Mouse (Mus musculus) bone marrow macrophage, adult 2 months (primary cell): ENCODE data around the gene Fam50a. TPM values are rescaled to one million over a fixed set of nuclear protein-coding genes. Genes with fewer than 3 reads are reported as not detected.

ENCODE experiments used
- H3K27ac ChIP-seq: 2 replicates; pipeline ENCODE4 v1.5.1; 2012; ENCODE audit warnings: low read depth, low read length; ENCODE audit not compliant: insufficient read depth
- H3K4me1 ChIP-seq: 2 replicates; pipeline ENCODE4 v1.6.1; 2012; ENCODE audit warnings: low read length; ENCODE audit not compliant: control insufficient read depth, insufficient read depth
- H3K4me3 ChIP-seq: 2 replicates; pipeline ENCODE4 v1.5.1; 2012; ENCODE audit warnings: mild to moderate bottlenecking, low read length, moderate library complexity; ENCODE audit not compliant: insufficient read depth
- CTCF ChIP-seq: IDR thresholded peaks from 2 replicates; pipeline ENCODE4 v1.5.1; 2012; ENCODE audit warnings: low read depth, mild to moderate bottlenecking, low read length, moderate library complexity
- POLR2A ChIP-seq: IDR thresholded peaks from 2 replicates; pipeline ENCODE4 v1.6.1; 2012; ENCODE audit warnings: mild to moderate bottlenecking, low read depth, low read length, borderline replicate concordance
- polyA plus RNA-seq: library from polyadenylated mRNA; stranded (reverse); fragments of >200 nt; gene quantifications from 2 replicates; pipeline ENCODE4 v1.2.4, GENCODE M21; 2012; ENCODE audit not compliant: missing spikeins, insufficient read depth, insufficient read length

The Fam50a gene
- polyA plus RNA-seq, 1 experiment, result 76.2 TPM

DNA sequence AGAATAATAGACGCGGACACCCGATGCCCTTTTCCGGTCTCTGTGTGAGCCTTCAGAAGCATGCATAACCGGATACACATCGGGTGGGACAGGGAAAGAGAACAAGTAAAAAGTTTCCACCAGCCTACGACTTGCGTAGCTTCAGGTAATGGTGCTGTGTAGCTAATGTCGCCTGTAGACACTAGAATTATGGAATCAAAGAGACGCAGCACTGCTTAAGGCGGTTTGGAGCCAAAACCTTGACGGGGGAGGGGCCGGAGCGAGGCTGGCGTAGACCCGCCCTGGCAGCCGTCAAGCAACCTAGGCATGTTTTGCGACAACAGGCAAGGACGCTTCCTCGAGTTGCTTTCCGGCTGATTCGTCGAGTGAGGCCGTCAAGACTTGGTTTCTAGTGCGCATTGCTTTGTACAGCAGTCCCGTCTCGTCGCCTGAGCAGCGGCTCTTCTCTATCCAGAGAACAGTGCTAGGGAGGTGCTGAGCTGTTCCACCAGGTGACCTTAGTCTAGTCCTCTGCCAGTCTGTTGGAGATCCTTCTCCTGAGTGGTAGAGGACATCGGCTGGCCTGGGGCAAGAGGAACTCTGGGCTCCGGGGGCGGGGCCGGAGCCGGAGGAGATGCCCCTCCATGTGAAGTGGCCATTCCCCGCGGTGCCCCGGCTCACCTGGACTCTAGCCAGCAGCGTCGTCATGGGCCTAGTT is 30.3 kb upstream of the Fam50a start:
- Histone ChIP-seq H3K4me3 (peak overlapping the region; percentile 82), H3K27ac (peak overlapping the region; percentile 83), H3K4me1 (peaks cover 9% of the 10 kb centered on the region)
- TF ChIP-seq POLR2A (no peak), CTCF (no peak)

DNA sequence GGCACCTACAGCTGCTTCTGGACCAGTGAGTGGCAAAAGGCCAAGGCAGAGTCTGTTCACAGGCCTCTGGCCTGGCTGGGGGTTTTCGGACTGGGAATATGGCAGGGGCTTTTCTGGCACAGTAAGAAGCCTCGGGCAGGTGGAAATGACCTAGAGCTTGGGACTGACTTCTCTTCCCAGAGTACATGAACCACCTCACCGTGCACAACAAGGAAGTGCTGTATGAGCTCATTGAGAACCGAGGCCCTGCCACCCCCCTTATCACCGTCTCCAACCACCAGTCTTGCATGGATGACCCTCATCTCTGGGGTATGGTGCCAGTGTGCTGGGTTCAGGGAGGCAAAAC is 29.8 kb upstream of the Fam50a start:
- Histone ChIP-seq H3K27ac (peak overlapping the region; percentile 83), H3K4me3 (peak overlapping the region; percentile 82), H3K4me1 (peaks cover 9% of the 10 kb centered on the region; the same call in 1 of the 2 replicates)
- TF ChIP-seq POLR2A (no peak), CTCF (no peak)

DNA sequence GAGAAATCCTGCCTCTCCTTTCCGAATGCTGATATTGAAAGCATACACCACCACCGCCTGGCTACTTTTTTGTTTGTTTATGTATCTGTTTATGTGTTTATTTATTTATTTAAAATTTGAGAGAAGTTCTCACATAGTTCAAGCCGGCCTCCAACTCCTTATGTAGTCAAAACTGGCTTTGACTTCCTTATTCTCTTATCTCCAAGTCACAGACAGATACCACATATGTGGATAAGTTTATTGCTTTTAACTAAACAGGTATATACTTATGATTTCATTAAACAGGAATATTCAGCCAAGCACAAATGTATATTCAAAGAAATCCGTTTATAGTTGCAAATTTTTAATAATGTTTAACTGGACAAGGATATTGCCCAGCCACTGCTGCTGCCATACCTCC is 19.4 kb upstream of the Fam50a start:
- Histone ChIP-seq H3K4me1 (peaks cover 1% of the 10 kb centered on the region), H3K27ac (no peak overlapping the region)
- TF ChIP-seq POLR2A, result no peak
- TF ChIP-seq CTCF, result no peak

DNA sequence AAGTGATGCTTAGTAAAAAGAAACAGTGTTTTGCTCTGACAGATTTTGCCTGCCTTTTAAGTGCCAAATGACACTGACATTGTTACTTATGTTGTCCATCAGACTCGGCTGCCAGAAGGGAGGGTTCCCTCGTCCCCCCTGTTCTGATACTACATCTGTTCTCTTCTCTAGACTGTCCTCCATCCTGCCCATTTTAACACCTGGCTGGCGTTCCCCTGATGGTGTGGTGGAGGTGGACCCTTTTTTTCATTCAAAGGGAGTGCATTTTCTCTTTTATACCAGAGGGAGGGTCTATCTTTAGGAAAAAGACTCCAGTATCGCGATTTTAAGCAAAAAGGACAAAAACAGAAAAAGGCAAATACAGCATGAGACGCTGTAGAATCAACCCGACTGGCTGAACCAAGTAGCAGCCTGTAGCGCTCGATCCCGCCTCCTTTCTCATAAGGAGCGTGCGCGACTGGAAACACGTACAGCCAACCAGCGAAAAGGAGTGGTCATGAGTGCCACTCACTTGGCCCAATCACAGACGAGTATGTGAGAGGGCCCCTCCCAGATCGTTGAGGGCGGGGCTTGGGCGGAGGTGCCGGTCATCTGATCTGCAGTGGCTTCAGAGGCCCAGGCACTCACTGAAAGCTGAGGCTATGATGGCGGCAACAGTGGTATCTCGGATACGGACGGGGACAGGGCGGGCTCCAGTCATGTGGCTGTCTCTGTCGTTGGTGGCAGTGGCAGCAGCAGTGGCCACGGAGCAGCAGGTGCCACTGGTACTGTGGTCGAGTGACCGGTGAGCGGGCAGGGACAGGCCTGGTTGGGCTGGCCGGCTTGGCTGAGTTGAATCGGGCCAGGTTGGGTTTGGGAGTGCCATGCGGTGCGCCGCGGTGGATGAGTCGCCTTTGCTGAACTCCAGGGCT is 16.0 kb upstream of the Fam50a start, which contains the start of gene Atp6ap1:
Atp6ap1 (plus strand) TSS at position 560 of the 911 bp plus-strand sequence.
- Histone ChIP-seq H3K27ac (peak within 1 kb of the TSS; percentile 56), H3K4me1 (peaks cover 23% of the 10 kb centered on the region)

More for the DNA sequence above, 19.4 kb upstream of the Fam50a start:
- H3K4me3 ChIP-seq, result no peak overlapping the region

DNA sequence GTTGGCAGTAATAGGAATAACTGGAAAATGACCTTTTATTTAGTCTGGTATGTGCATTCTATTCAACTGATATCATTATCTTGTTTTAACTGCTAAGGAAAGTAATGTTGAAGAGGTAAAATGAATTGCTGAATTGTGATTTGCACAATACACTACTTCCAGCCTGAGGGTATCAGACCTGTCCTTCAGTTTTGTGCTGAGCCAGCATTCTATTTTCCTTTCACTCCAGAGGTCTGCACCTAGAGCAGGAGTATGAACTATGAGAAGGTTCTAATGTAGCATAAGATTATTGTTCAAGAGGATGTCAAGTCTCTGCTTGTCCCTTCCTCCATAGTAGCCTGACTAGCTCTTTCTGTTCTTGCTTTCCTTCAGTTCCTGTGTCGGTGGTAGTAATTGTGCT is 14.5 kb upstream of the Fam50a start:
- H3K4me1 ChIP-seq, result peaks cover 28% of the 10 kb centered on the region
- peak overlapping the region; percentile 26 for H3K27ac ChIP-seq
- no peak for TF ChIP-seq CTCF
- TF ChIP-seq POLR2A, result no peak
- peak overlapping the region; percentile 36 for H3K4me3 ChIP-seq

More for the DNA sequence above, 16.0 kb upstream of the Fam50a start, which contains the start of gene Atp6ap1:
- H3K4me3 ChIP-seq, result peak within 1 kb of the TSS; percentile 93
- TF ChIP-seq CTCF (no peak), POLR2A (no peak)

DNA sequence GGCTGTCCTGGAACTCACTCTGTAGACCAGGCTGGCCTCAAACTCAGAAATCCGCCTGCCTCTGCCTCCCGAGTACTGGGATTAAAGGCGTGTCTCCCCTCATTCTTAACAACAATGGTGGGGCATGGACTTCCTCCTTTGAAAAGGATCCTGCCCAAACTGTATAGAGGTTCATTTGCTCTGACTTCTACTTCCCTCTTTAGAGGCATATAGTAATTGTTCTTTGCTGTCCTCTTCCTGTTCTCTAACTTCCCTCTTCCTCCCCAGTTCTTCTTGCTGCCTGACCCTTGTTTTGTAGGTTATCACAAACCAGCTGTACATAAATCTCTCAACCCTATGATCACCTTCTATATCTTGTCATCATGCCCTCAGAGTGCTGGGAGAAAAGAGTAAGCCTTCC is 13.1 kb upstream of the Fam50a start:
- Histone ChIP-seq H3K4me3 (peak overlapping the region; percentile 24), H3K4me1 (peaks cover 33% of the 10 kb centered on the region), H3K27ac (peak overlapping the region; percentile 87)
- no peak for TF ChIP-seq POLR2A
- TF ChIP-seq CTCF, result no peak

DNA sequence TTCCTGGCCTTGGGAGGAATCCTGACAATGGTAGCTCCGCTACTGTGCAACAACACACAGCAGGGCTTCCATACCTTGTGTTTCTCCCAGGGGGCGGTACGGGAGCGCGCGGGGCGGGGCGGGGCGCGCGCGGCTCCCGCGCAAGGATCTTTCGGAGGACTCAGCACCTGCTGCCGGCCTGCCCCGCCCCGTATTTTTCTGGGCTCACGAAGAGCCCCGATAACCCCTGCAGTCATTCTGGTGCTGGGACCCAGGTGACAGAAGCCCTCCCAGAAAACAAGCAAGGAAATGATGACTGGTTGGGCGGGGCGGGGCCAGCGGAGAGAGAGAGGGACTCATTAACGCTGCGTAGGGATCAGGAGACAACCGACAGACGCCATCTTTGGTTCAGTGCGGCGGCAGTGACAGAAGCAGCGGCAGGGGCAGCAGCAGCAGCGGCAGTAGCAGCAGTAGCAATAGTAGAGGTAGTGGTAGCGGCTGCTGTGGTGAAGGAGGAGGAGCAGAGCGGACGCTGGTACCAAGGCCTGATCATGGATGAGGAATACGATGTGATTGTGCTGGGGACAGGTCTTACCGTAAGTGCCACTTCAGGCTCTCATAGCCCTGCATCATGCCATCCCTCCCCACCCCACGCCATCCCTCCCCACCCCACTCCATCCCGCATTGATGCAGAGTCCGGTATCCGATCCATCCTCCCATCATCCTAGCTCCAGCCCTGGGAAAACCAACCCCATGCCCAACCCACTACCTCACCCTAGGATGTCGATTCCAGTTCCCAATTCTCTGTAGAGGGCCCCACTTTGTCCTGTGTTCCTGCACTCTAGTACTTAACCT is 7.7 kb upstream of the Fam50a start, which contains the start of gene Gdi1:
Gdi1 (plus strand) TSS at position 132 of the 834 bp plus-strand sequence.
- peaks cover 25% of the 10 kb centered on the region for H3K4me1 ChIP-seq
- TF ChIP-seq CTCF, result no peak
- TF ChIP-seq POLR2A, result no peak
- H3K4me3 ChIP-seq, result peak within 1 kb of the TSS; percentile 97
- H3K27ac ChIP-seq, result peak within 1 kb of the TSS; percentile 72

DNA sequence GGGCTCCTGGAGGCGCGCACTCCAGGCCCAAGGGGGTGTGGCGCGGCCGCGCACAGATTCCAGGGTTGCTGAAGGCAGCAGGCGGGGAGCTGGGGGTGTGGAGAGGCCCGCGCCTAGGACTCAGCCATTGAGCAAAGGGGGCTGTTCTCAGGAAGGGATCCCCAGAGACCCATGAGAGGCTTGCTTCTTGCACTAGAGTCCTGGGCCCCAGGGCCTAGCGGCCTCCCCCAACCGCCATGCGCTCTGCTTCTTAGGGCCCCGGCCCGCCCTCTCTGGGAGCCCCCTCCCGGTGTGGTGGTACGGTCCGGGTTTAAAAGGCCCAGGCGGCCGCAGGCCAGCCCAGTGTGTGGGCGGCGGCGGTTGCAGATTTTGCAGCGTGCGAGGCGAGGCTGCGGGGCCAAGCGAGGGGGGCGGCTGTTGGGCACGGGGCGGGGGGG is 15.9 kb downstream of the Fam50a start, which contains the start of gene Plxna3:
Plxna3 (plus strand) TSS at position 342 of the 437 bp plus-strand sequence.
- Histone ChIP-seq H3K4me3 (peak within 1 kb of the TSS; percentile 57), H3K4me1 (peaks cover 5% of the 10 kb centered on the region), H3K27ac (peak within 1 kb of the TSS; percentile 34; the same call in 1 of the 2 replicates)
- TF ChIP-seq CTCF (no peak), POLR2A (no peak)

DNA sequence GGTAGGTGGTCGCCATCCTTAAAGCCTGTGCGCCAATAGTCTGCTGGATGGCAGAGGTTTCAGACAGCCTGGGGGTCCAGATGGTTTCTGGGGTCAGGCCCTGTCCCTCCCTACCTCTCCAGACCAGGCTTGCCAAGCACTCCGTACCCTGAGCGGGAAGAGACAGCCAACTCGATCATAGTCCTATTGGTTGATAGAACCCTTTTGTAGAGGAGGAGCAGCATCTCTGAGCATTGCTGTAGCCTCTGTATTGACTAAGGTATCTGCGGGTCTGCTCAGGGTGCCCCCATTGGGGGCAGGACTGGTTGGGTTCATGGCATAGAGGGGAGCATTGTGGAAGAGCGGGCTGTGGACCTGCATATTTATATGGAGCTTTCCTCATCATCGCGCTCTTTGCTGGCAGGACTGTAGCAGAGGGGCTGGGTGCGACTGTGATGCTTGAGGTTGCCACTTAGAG is 16.4 kb downstream of the Fam50a start:
- Histone ChIP-seq H3K4me3 (peak overlapping the region; percentile 57), H3K27ac (no peak overlapping the region), H3K4me1 (peaks cover 5% of the 10 kb centered on the region)
- TF ChIP-seq POLR2A (no peak), CTCF (no peak)
